Mouse (Mus musculus) ES-Bruce4 (cell line): ENCODE measurements around the gene Osbpl2. TPM values are rescaled to one million over a fixed set of nuclear protein-coding genes. Genes with fewer than 3 reads are reported as not detected.

Experiments
- H3K27ac ChIP-seq: 2 replicates; pipeline ENCODE4 v1.5.1; 2012; ENCODE audit warnings: low read length, inconsistent platforms; ENCODE audit not compliant: insufficient read depth
- H3K27me3 ChIP-seq: 2 replicates; pipeline ENCODE4 v1.6.1; 2012; ENCODE audit warnings: mild to moderate bottlenecking, low read length, inconsistent platforms; ENCODE audit not compliant: control insufficient read depth, poor library complexity, insufficient read depth, severe bottlenecking
- H3K36me3 ChIP-seq: 2 replicates; pipeline ENCODE4 v1.6.1; 2012; ENCODE audit warnings: inconsistent platforms, mild to moderate bottlenecking, low read length, moderate library complexity; ENCODE audit not compliant: control insufficient read depth, poor library complexity, insufficient read depth, severe bottlenecking
- H3K4me1 ChIP-seq: one replicate; pipeline ENCODE4 v1.8.1; 2011; ENCODE audit warnings: low read length; ENCODE audit not compliant: control insufficient read depth, insufficient read depth
- H3K4me3 ChIP-seq: 2 replicates; pipeline ENCODE4 v1.5.1; 2011; ENCODE audit warnings: low read depth, mild to moderate bottlenecking, low read length
- H3K9ac ChIP-seq: 2 replicates; pipeline ENCODE4 v1.6.1; 2012; ENCODE audit warnings: low read depth, mild to moderate bottlenecking, inconsistent platforms; ENCODE audit not compliant: poor library complexity, severe bottlenecking
- H3K9me3 ChIP-seq: replicated peaks from 2 replicates; pipeline ENCODE4 v1.6.1; 2012; ENCODE audit warnings: mild to moderate bottlenecking, low read length, inconsistent platforms; ENCODE audit not compliant: control insufficient read depth, poor library complexity, insufficient read depth, severe bottlenecking
- CTCF ChIP-seq: IDR thresholded peaks from one replicate; pipeline ENCODE4 v1.8.1; 2011; ENCODE audit warnings: low read depth, low read length
- EP300 ChIP-seq: IDR thresholded peaks from 2 replicates; pipeline ENCODE4 v1.6.1; 2011; ENCODE audit warnings: low read depth, low read length; ENCODE audit not compliant: insufficient read depth
- POLR2A ChIP-seq: IDR thresholded peaks from one replicate; pipeline ENCODE4 v1.8.1; 2011; ENCODE audit warnings: low read length; ENCODE audit not compliant: insufficient read depth
- polyA plus RNA-seq: library from polyadenylated mRNA; stranded (reverse); fragments of >200 nt; gene quantifications from 2 replicates; pipeline ENCODE4 v1.2.4, GENCODE M21; 2011; ENCODE audit warnings: low read depth; ENCODE audit not compliant: missing spikeins, insufficient read depth, insufficient read length

Osbpl2 gene
- polyA plus RNA-seq, 1 experiment: 18.9 TPM

- Histone ChIP-seq H3K27ac (no peak overlapping the region), H3K36me3 (no peaks in the 10 kb centered on the region), H3K27me3 (no peaks in the 10 kb centered on the region), H3K4me3 (peak overlapping the region; percentile 60), H3K9ac (peak overlapping the region; percentile 41), H3K4me1 (no peaks in the 10 kb centered on the region), H3K9me3 (no peaks in the 10 kb centered on the region)
- TF ChIP-seq EP300 (no peak), CTCF (no peak), POLR2A (no peak)
Observed at GRCm38 (mm10) chr2:180103151-180103977, 15.7 kb upstream of the Osbpl2 start.

- peak within 1 kb of the TSS; percentile 44 for H3K9ac ChIP-seq
- H3K4me1 ChIP-seq: peaks cover under 1% of the 10 kb centered on the region
- no peak within 1 kb of the TSS for H3K27ac ChIP-seq
Observed at GRCm38 (mm10) chr2:180103978-180104658, 15.0 kb upstream of the Osbpl2 start, which contains the start of gene Hrh3. Gene Hrh3, minus strand, starts transcription at chr2:180104488.

GRCm38 (mm10) chr2:180104659-180105377 is 14.3 kb upstream of the Osbpl2 start:
- Histone ChIP-seq H3K9me3 (no peaks in the 10 kb centered on the region), H3K4me3 (peak overlapping the region; percentile 36), H3K9ac (no peak overlapping the region), H3K27me3 (no peaks in the 10 kb centered on the region), H3K27ac (no peak overlapping the region), H3K36me3 (no peaks in the 10 kb centered on the region), H3K4me1 (peaks cover 2% of the 10 kb centered on the region)
- no peak for TF ChIP-seq EP300
- TF ChIP-seq POLR2A: no peak
- TF ChIP-seq CTCF: no peak

More at GRCm38 (mm10) chr2:180103978-180104658, 15.0 kb upstream of the Osbpl2 start, which contains the start of gene Hrh3:
- TF ChIP-seq CTCF (no peak), EP300 (no peak), POLR2A (no peak)
- Histone ChIP-seq H3K4me3 (peak within 1 kb of the TSS; percentile 60), H3K9me3 (no peaks in the 10 kb centered on the region), H3K36me3 (no peaks in the 10 kb centered on the region), H3K27me3 (no peaks in the 10 kb centered on the region)

GRCm38 (mm10) chr2:180105441-180106190 is 13.5 kb upstream of the Osbpl2 start:
- no peak overlapping the region for H3K4me3 ChIP-seq
- H3K27me3 ChIP-seq: no peaks in the 10 kb centered on the region
- no peaks in the 10 kb centered on the region for H3K9me3 ChIP-seq
- H3K9ac ChIP-seq: no peak overlapping the region
- TF ChIP-seq EP300: no peak
- no peak for TF ChIP-seq POLR2A
- no peak for TF ChIP-seq CTCF
- H3K27ac ChIP-seq: no peak overlapping the region
- peaks cover 2% of the 10 kb centered on the region for H3K4me1 ChIP-seq
- no peaks in the 10 kb centered on the region for H3K36me3 ChIP-seq

- Histone ChIP-seq H3K9me3 (no peaks in the 10 kb centered on the region), H3K27me3 (no peaks in the 10 kb centered on the region), H3K27ac (no peak overlapping the region), H3K36me3 (no peaks in the 10 kb centered on the region), H3K4me3 (no peak overlapping the region), H3K4me1 (peaks cover 2% of the 10 kb centered on the region), H3K9ac (no peak overlapping the region)
- TF ChIP-seq CTCF (peak; percentile 54), EP300 (no peak), POLR2A (no peak)
Observed at GRCm38 (mm10) chr2:180107081-180107480, 12.0 kb upstream of the Osbpl2 start.
